Mouse (Mus musculus): ENCODE measurements around the gene Abhd8.

DNA sequence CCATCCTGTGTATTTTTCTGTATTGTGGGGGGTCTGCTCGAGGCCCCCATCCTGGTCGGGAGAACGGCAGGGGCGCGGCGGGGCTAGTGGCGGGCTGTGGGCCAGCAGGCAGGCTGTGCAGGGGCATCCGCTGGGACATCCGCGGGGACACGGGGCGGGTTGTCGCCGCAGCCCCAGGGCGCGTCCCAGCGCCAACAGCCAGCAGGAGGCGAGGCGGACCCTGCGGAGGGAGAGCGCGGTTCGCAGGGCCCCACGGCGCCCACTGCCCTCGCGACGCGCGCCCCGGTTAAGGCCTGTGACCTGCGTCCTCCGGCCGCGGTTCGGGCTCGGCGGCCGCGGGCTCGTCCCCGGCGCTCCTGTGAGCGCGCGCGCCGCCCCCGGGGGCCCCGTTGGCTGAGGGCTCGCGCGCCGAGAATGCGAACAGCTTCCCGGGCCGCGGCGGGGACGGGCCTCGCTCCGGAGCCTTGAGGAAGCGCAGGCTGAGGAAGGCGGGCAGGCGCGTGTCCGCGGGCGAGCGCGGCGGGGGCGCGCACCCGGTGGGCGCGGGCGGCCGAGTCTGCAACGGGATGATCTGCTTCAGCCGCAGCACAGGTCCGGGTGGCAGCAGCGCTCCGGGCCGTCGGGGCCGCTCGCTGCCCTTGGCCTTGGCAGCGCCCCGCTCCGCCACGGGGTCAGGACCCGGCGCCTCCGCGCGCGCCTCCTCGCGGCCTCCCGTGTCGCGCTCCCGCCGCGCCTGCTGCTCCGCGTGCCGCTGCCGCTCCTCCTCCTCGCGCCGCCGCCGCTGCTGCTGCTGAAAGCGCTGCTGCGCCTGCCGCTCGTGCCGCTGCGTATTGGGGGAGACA is 12.9 kb upstream of the Abhd8 start:
- TF ChIP-seq HCFC1 (IDR thresholded peaks at IDR 0.05; ENCODE audit: borderline replicate concordance, insufficient read depth, low read length), result no peak
- TF ChIP-seq CHD2 (IDR thresholded peaks at IDR 0.05; ENCODE audit: low read depth, low read length), result no peak
- TF ChIP-seq MAFK (IDR thresholded peaks at IDR 0.05; ENCODE audit: insufficient read depth, low read depth, low read length), result no peak
- TF ChIP-seq ZC3H11A (IDR thresholded peaks at IDR 0.05; ENCODE audit: borderline replicate concordance, low read depth, low read length), result no peak
- TF ChIP-seq ZNF384 (IDR thresholded peaks at IDR 0.05; ENCODE audit: low read depth, low read length), result no peak
